Mouse (Mus musculus) bone marrow macrophage, adult 2 months (primary cell): ENCODE measurements at regions not wholly inside any gene's neighbourhood (a gene's known extent, or its start where the extent isn't known, plus 50 kb on each side); places are given as distances from the start of the nearest gene placed in this dataset.

Source experiments
- CTCF ChIP-seq: IDR thresholded peaks from 2 replicates; pipeline ENCODE4 v1.5.1; 2012; ENCODE audit warnings: low read depth, mild to moderate bottlenecking, low read length, moderate library complexity
- POLR2A ChIP-seq: IDR thresholded peaks from 2 replicates; pipeline ENCODE4 v1.6.1; 2012; ENCODE audit warnings: mild to moderate bottlenecking, low read depth, low read length, borderline replicate concordance

GRCm38 (mm10) chr9:52361599-52361998 lies 193.2 kb upstream of the Zc3h12c start:
- TF ChIP-seq CTCF, result no peak
- no peak for TF ChIP-seq POLR2A
